Mouse (Mus musculus) kidney, adult 2 months (tissue): Measurements from ENCODE around the gene Cog2.

Source experiments
- CTCF ChIP-seq: fragments of 200-500 bp; conservative IDR thresholded peaks from 2 replicates; pipeline ENCODE4 v1.5.1; 2011; ENCODE audit warnings: low read depth, mild to moderate bottlenecking, control low read depth, low read length, moderate library complexity, mixed read lengths; ENCODE audit not compliant: insufficient read depth, insufficient read length
- POLR2A ChIP-seq: fragments of 200-500 bp; IDR thresholded peaks from one replicate; pipeline ENCODE4 v1.6.1; 2011; ENCODE audit warnings: low read depth, low read length, control low read depth

DNA sequence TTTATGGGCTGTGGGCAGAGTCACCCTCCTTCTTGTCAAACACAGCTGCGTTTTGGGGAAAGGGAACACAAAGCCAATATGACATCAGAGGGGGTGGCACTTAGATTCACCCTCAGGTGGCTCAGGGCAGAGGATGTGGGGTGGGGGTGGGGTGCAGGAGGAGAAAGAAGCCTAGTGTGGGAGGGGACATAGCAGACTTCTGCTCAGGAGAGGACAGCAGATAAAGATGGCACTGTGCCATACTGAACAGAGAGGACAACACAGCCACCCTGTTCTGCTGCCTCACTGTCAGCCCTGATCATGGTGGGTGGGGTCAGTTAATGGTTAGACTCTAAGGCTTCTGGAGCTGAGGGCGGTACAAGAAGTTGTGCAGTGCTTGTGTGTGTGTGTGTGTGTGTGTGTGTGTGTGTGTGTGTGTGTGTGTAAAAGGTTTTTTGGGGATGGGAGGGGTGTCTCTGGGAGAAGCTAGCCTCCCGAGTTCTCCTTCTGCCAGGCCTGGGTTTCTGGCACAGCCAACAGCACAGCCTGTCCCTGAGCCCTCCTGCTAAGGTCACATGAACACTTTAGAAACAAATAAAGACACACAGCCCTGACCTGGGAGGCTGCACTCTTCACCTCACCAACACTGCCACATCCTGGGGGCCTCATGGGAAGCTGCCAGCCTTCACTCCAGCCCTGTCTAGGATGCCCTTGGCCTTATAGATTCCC, 65.3 kb downstream of the Cog2 start:
- TF ChIP-seq CTCF (no peak), POLR2A (no peak)
